Mouse (Mus musculus) spleen, adult 12 weeks (tissue): ENCODE results near the gene Plscr3.

ENCODE experiments used
- DNase-seq: peaks from one replicate; pipeline ENCODE4 v3.0.0; 2022; ENCODE audit warnings: low spot score

Plscr3 gene

DNA sequence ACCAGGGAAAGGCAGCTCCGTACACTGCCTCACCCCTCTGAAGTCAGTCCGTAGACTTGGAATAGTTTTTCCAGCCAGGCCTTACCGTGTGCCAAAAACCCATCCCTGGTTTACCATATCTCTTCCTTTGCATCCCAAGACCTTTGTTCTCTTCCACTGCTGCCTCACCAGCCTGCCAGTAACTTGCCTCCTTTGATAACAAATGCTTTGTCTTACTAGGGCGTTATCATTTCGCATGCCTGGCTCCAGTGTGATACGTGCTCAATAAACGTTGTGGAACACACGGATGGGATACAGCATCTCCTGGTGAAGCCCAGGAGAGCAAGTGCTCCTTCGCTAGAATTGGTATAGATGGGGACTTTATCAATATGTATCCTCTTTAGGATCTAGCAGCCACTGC is 21.2 kb downstream of the Plscr3 start:
- no peak for DNase-seq

DNA sequence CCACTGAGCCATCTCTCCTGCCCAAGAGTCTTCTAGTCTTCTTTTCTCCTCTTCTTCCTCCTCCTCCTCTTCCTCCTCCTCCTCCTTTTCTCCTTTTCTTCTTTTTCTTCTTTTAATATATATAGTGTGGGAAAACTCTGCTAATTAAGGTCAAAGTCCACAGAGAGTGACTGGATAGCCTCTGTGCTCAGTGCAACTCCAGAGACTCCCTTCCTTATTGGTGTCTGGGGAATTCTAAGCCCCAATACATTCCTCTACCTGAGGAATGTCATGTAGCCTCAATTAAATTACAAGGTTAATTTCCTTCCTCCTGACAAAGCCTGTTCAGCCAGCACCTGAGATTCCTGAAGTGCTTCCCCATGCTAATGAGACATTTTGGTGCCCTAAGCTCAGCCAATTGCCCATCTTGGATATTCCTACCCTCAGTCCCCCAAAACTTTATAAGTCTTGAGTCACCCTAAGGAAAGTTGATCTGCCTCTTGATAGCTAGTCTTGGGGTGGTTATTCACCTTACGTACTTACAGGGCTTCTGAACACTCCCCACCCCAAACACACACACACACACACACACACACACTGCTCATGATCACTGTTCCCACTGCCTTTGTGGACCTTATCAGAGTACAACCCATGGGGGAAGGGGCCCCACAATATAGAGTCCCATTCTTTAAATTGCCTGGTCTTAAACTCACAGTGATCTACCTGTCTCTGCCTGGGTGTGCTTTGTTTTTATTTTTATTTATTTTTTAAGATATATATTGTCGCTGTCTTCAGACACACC is 24.3 kb downstream of the Plscr3 start:
- DNase-seq = no peak

DNA sequence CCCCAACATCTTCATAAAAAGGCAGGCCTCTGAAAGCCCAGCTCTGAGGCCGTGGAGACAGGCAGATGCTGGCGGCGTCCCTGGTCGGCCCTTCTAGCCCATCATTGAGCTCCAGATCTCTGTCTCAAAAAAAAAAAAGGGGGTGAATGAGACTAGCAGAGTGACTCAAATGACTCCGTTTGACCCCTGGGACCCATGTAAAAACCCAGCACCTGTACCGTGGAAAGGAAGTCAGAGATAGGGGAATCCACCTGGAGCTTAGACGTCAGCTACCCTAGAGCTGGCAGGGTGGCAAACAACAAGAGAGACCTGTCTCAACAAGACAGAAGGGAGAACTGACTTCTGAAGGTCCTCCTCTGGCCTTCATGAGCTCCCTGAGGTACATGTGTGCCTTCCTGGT is 25.6 kb downstream of the Plscr3 start:
- DNase-seq = no peak

GRCm38 (mm10) chr11:69872451-69872850 is 26.3 kb downstream of the Plscr3 start:
- DNase-seq = no peak

GRCm38 (mm10) chr11:69876186-69876585 is 30.0 kb downstream of the Plscr3 start:
- DNase-seq = no peak

GRCm38 (mm10) chr11:69876867-69877266 is 30.7 kb downstream of the Plscr3 start:
- peak; percentile 78 for DNase-seq

DNA sequence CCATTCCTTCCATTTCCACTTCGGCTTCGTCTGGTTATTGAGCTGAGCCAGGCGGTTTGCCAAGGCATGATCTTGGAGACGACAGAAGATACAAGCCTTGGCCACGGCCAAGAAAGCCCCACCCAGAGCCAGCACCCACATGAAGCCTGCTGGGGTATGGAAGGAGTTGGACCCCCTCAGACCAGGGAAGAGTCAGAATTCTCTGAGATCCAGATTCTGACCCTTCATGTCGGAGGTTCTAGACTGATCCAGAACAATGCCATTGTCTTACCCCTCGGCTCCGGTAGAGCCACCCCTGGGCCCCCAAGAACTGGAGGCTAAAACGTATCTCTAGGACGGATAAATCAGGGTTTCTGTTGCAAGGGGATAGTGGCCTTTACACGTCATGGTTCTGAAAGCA is 31.7 kb downstream of the Plscr3 start, which contains the start of gene Tmem95:
TSS of gene Tmem95 (minus strand) at position 141 of the 400 bp plus-strand sequence.
- no peak for DNase-seq

DNA sequence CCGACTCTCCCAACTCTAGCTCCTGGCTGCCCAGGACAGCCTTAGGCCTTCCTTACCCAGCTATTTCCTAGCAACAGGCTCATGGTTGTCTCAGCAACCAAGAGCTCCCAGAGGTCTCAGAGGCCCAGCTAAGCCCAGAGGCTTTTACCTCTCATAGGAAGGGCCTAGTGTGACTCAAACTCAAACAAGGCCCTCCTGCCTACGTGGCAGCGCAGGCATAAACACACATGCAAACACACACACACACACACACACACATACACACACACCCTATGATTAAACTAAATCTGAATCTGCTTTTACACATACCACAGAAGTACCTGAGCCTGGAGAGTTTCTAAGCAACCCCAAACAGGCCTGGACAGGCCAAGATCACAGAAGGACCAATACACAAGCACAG is 32.2 kb downstream of the Plscr3 start:
- DNase-seq = no peak

DNA sequence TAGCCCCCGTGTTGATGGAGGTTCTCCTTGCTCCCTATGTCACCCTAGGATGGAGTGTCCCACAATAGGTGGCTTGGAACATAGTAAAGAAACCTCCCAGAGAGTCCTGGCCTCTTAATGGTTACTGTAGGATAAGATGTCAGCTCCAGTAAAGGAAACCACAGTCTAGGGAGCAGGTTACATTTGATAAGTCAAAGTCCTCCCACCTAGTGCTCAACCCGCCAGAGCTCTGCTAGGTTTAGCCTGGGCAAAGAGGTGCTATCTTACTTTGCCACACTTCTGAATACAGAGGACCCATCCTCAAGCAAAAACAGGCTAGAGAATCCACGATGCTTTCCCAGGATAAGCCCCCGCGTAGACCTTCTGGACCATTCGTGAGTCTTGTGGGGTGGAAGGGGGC is 32.8 kb downstream of the Plscr3 start:
- no peak for DNase-seq

DNA sequence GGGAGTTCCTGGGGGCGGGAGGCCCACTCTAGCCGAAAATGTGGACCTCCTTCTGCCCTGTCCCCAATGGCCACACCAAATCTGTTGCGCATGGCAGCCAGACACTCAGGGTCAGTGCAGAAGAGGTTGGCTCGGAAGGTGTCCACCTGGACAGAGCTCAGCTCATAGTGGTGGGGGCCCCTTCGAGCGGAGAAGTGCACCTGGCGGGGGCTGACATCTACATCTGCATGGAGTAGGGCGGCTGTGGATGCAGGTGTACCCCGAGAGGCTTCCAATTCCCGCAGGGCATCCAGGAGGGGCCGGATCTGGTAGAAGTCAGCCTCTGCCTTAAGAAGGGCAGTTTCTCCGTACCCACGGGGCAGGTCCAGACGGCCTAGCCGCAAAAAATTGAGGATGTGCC is 33.5 kb downstream of the Plscr3 start:
- DNase-seq = no peak

DNA sequence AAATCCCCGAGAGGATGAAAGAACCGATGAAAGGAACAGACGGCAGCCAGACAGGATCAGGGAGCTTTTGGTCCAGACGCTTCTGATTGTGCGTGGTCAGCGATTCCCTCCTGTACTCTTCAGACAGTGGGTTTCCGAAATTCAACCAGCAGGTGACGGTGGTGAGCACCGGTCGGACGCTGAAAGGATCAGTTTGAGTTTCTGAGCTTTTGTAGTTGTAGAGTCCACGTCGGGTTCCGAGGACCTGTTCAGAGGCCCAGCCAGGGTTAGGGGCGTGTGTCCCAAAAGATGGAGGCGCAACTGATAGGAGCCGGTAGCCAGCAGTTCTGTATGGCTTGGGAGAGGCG is 34.3 kb downstream of the Plscr3 start:
- DNase-seq = peak; percentile 69

DNA sequence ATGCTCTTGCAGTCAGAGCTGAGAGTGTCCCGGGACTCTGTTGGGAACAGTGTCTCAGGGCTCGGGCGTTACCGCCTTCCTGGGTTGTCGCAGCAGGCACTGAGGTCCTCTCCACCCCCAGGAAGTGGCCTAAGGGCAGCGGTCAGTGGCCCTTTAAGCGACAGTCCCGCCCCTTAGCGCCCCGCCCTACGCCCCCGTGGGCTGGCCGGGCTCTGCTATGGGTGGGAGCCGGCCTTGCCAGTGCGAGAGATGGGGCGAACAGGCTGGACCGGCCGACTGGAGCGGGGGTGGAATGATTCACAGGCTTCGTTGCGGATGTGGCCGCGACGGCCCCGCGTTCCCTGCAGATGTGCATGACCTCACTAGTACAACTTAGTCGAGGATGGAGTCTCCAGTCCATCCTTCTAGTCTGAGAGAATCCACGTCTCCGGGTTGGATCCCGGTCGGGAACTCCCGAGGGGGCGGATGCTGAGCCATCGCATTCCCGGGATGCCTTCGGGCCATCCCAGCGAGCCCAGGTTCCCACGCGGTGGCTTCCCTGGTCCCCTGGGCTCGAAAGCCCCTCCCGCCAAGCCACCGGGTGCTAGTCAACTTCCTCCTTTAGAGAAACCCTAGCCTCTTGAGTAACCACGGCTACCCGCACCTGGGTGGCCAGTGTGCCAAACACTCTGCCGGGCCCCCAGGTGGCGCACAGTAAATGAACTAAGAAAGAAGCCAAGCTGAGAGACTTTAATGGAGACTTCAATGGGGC is 34.9 kb downstream of the Plscr3 start, which contains the start of gene Kctd11:
TSS of gene Kctd11 (minus strand) at position 554 of the 751 bp plus-strand sequence.
- peak; percentile 64 for DNase-seq

DNA sequence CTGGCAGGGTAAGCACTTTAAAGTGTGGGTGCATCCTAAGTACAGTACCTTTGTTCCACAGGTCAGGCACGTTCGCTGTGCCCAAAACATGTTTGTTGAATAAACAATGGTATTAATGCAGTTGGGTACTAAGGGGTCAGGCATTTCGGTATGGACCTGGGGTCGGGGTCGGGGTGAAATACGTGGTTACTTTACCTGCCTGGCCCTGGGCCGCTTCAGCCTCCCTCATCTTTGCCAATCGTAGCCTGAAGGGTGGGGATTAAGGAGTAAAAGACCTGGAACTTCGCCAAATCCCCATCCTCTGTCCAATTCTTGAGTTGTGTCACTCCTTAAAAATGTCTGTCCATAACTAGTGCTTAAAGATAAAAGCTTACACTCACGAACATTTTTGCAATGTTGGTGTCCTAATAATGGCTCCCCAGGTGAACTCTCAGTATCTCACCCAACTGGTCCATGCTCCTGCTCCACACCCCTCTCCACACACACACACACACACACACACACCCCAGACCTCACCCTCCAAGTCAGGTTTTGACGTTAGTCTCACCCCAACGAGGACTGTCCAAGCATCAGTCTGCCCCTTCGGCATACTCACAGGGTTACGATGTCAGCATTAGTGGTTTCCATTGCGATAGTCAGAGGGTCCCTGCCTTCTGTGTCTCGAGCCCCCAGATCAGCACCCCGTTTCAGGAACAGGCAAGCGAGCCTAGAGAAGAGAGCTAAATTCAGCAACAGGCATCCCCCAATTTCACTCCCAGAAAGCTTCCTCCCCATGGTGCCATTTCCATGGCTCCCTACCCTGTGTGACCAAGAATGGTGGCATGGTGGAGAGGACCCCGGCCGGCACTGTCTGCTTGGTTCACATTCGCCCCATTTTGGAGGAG is 35.9 kb downstream of the Plscr3 start:
- no peak for DNase-seq

DNA sequence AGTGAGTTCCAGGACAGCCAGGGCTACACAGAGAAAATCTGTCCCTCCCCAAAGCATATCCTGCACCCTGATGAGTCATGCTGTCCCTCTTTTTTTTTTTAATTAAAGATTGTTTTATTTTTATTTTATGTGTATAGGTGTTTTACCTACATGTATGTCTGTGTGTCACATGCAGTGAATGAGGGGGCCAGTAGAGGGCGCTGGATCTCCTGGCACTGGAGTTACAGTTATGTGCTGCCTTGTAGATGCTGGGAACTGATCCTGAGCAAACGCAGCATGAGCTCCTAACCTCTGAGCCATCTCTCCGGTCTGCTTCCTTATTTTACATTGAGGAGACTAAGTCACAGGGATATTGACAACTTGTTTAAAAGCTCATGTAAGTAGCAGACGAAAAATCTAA is 36.9 kb downstream of the Plscr3 start:
- no peak for DNase-seq

GRCm38 (mm10) chr11:69883527-69884151 is 37.5 kb downstream of the Plscr3 start:
- no peak for DNase-seq

DNA sequence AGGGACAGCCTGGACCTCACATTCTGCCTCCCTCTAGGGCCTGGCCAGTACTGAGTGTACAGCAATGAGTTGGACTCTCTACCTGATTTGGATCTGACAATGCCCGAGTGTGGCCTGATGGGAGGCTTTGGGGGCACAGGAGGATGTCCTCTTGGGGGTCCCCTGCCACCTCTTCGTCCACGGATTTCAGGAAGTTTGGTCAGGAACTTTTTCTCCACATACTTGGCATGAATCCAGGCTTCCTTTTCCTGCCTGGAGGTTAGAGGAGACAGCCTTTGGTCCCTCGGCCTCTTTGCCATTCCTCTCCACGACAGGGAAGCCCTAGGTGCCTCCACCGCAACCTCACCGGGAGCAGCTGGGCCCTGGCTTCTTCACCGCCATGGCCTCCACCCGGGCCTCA is 38.1 kb downstream of the Plscr3 start:
- no peak for DNase-seq

GRCm38 (mm10) chr11:69884663-69885062 is 38.5 kb downstream of the Plscr3 start:
- DNase-seq = no peak

GRCm38 (mm10) chr11:69886907-69887635 is 40.9 kb downstream of the Plscr3 start:
- no peak for DNase-seq

- no peak for DNase-seq
These were observed 45.3 kb downstream of the Plscr3 start for GRCm38 (mm10) chr11:69891482-69891881.

GRCm38 (mm10) chr11:69894671-69895070 is 48.5 kb downstream of the Plscr3 start:
- DNase-seq = peak; percentile 52

- DNase-seq = no peak
These were observed 49.1 kb downstream of the Plscr3 start, which contains the start of gene Acap1 for GRCm38 (mm10) chr11:69895291-69895690. Gene Acap1, minus strand, starts transcription at chr11:69895539.
